Mouse (Mus musculus): ENCODE data around the gene Hhat.

The Hhat gene

DNA sequence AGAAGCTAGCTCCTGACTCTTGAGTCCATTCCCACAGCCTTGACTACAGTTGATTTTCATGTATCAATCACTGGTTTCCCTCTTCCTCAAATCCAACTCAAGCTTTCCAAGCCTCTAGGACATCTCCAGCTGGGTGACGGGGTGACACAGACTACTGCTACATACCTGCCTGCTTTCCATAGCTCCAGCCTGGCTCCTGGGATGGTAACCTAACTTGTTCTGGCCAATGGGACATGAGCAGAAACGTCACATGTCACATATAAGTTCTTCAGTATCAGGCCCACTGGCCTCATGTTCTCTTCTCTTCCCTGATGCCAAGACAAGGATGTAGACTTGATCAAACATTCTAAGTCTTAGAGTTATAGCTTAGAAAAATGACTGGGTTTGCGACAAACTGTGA lies 220.5 kb downstream of the Hhat start:
- DNase-seq (ENCODE audit: low spot score), result no peak

DNA sequence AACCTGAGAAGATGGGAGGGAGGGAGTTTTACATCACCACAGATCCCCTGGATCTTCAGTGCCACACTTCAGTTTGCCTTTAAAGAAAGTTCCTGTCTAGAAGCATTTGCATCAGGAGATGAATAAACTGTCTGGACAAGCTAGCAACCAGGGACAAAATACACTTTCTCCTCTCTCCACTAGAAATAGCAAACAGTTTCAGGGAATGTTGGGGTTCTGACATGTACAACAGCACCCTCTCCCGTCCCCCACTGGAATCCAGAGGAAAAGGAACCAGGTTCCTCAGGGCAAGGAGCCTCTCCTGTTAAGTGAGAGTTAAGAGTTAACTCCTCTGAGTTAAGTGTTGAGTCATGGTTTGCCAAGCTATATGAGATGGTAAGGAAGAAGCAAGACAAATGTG lies 224.2 kb downstream of the Hhat start:
- DNase-seq (ENCODE audit: low spot score), result no peak

DNA sequence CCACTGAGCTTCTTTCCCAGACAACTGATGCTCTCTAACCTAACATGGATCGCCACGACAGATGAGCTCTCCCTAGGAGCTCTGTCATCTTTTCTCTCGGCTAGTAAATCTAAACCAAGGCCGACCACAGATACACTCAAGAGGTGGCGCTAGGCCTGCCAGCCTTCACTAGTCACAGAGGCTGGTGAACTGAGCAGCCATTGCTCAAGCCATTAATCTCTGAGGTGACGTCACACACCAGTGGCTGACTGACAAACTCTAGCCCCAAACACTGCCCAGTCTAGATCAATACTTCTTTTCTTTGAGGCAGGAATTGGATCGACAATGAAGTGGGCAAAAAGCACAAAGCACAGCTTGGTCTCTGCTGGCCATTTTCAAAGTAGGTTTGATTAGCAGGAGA lies 226.1 kb downstream of the Hhat start:
- no peak for DNase-seq (ENCODE audit: low spot score)

DNA sequence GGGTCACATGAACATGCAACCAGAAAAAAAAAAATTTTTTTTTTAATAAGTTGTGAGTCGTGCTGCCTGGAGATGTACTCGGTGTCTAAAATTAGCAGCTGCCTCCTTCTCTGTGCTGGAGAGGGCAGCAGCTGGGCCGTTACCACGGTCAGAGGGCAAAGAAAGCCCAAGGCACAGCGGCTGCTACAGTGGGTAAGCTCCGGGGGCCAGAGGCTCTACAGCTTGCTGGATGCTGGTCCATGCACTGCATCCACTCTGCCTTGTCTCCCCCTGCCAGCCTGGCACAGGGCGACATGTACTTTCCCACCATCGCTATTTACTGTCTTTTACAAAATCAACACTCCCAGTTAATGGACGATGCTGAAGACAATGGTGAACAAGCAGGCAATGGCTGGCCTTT lies 226.9 kb downstream of the Hhat start:
- no peak for DNase-seq (ENCODE audit: low spot score)

DNA sequence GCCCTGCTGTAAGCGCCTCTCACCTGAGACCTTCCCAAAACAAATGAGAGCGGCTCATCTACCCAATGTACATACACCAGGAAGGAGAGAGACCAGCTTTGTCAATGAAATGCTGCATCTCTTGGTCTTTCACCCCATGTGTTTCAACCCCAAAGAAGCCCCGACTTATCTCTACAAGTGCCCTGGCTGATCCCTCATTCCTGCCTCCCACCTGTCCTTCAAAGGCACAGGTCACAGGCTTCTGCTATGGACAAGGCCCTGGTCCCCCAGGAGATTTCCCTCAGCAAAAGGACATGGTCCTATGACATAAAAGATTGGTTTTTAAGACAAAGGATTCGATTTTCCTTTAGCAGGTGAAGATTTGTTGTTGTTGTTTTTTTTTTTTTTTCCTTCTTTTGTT lies 227.3 kb downstream of the Hhat start:
- DNase-seq (ENCODE audit: low spot score), result no peak

DNA sequence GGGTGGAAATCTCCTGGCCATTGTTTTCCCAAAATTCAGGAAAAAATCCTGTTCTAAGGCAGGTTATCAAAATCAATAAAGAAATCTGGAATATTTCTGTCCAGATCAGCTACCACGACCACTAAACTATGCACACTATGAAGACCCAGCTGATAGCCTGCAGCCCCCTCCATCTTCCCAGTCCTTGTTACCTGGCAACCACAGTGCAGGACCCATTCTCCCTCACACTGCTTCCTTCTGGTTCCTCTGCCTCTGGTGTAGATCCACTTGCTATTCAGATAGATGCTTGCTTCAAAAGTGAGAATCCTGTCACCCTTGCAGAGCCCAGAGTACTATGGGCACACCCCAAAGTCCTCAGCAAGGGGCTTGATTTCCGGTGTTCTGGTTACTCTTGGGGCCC lies 228.9 kb downstream of the Hhat start:
- no peak for DNase-seq (ENCODE audit: low spot score)

DNA sequence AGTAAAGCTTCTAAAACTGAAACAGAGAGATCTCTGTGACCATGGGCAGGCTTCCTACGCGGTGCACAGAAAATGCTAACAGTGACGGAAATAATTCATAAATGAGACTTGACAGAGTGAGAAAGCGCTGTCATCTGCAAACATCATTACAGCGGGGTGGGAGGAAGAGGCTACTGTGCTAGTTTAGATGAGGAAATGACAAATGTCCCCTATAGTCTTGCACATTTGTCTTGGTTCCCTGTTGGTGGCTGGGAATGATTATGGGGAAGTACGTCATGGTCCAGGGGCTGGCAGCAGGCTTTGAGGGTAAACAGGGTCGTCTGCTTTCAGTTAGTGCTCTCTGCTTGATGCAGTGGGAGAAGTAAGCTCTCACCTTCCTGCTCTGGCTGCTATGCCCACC lies 233.9 kb downstream of the Hhat start:
- DNase-seq (ENCODE audit: low spot score), result no peak

DNA sequence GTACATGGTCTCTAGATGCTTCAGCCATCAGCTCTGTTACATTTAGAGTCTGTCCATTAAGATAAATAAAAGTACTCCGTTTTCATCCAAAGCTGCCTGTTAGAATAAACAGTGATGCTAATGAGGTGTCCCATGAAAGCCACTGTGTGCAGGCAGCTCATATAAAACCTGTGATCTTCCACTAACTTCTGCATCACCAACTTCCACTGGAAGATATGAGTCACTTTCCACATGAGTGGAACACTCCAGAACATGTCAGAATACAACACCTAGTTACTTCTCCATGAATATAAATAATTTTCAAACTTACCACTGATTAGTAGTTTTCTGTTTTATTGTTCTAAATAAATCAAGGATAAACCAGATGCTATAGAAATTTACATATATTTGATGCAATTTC lies 234.6 kb downstream of the Hhat start:
- no peak for DNase-seq (ENCODE audit: low spot score)

DNA sequence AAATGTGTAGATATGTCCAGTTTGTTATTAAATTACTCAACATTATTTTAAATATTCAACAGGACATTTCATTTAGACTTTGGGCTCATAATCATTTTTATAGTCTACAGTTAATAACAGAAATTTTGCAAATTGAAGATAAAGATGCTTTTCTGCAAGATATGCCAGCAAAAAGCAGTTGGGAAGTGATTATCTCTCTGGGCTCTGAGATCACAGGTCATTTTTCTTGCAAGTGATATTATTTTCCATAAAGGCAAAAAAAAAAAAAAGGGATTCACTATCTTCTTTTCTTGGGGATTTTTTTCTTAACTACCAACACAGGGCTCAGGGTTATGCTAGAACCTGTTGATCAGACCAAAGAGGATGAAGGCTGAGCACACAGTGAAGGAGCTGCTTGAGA lies 238.0 kb downstream of the Hhat start:
- DNase-seq (ENCODE audit: low spot score), result no peak

DNA sequence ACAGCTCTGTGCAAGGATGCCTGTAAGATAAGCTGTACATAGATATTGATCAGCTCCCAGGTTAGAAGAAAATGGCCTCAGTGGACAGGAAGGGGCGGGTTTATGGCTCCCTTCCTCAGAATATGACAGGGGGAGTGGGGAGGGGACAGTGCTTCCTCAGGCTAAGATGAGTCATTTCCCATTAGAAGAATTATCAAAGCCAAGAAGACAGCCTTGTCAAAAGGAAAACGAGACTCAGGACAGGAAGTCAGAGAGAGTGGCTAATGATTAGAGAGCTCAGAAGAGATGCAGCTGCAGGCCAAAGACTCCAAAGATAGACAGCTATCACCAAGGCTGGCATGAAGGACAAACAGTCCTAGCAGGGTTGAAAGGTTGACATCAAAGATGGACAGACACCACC lies 238.8 kb downstream of the Hhat start:
- DNase-seq (ENCODE audit: low spot score), result no peak

DNA sequence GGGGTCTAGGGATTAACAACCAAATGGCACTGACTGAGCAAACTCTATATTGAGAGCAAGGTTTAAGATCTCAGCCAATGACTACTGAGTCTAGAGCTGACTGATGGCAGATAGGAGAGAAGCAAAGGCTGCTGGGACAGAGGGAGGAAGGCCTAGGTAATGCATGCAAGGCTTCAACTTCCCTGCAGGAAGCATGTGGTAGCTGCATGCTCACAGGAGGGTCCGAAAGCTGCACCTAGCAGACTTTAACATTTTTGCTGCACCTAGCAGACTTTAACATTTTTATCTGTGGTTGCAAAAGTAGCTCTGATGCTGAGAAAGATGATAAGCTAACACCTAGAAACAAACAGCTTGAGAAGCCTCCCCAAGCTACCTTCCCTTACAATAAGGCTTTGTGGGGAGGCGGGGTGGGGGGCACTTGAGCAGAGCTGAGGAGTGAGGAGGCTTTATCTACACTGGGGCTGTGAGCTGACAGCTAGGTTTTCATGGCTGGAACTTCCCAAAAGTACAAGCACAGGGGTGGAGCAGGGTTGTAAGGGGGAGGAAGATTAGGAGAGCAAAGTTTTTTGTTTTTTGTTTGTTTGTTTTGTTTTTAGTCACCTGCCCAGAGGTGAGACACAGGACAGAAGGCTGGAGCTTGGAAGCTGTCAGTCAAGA lies 239.4 kb downstream of the Hhat start:
- DNase-seq (ENCODE audit: low spot score), result no peak

DNA sequence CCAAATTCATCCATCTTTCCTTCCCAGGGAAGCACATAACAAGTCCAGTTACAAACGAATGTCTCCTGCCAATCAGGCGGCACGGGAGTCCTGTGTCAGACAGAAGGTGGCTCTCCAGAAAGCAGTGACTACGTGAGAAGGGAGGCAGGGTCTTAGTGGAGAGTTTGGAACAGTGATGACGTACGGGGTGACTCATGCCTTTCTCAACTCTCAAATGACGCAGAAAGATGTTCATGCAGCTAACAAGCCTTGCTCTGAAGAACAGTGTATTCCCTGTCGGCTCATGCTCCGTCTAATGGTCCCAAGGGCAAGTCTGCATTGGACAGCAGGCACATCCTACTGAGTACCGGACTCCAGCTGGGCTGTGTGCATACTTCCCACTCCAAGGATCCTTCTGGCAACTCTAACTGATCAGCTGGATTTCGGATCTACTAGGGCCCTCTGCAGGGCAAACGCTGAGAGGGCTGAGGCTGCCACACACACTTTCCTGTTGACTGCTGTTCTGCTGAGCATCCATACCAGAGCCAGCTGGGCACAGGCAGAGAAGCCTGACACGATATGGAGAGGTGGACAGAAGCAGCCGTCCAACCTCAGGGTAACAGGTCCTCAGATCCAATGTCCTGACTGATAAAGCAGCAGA lies 245.2 kb downstream of the Hhat start:
- DNase-seq (ENCODE audit: low spot score), result no peak

DNA sequence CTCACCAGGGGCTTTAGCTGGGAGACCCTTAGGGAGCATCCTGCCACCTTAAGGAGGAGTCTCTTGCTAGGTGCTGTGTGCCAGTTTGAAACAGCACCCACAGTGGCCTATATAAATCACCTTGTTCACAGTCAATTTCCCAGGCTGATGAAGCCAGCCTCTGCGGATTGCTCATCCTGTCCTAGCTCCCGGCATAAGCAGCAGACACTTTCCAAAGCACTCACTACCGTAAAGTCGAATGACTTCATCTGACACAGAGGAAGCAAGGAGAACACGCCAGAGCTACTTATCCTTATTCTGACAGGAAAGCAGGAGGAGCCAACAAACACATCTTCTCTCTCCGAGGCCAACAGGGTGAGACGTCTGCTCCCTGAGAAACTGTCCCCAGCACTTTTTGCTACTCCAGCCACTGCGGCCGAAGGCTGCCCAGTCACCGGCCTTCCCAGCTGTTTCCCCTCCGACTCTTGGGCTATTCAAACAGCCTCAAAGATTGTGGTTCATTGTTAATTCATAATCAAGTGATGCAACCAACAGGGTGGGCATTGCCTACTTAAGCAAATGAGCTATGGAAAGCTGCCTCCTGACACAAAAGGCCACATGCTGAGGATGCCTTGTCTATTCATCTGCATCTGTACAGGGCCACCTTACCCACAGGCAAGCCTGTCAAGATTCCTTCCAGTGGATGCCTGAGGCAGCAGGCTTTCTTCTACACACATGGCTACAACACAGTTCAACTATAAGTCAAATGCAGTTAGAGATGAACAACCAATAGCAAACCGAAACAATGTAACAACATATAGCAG lies 248.4 kb downstream of the Hhat start:
- DNase-seq (ENCODE audit: low spot score), result no peak

DNA sequence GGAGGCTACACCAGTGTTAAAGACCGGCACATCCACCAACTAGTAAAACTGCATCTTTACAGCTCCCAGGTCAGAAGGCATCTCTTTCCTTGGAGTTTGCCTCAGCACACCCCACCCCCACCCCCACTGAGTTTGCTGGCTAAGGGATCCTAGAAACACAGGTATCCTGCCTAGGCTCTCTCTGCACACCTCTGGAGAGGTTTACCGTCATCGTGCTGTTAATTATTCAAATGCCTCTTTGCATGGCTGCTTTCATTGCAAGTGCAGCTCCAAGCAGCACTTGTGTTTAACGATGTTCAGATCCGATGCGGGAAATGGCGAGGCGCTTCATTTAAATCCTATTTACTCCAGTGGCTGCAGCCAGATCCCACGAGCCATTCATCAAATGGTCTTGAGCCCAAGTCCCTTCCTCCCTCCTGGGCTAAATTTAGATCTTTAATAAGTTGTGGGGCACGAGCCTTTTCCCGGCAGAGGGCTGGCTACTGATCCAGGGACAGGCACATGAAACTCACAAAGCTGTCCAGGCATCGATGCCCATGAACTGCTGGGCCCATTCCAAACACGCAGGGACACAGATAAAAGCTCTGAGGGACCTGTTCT lies 250.1 kb downstream of the Hhat start:
- no peak for DNase-seq (ENCODE audit: low spot score)

DNA sequence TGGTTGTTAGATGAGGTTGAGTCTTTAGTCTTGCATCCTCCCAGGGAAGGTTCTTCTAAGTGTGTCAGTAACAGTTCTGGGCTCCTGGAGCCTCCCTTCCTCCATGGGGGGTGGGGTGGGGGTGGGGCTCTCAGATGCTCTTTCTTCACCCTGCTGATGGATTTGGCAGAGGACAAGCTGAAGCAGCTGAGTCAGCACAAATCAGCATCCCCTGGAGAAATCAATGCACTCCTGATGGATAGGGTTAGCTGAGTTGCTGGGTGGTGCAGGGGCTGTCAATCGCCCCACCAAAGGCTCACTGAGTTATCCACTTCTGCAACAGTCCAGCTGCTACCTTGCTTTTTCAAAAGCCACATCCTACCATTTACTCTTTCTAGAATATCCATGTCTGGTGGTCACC lies 251.3 kb downstream of the Hhat start:
- no peak for DNase-seq (ENCODE audit: low spot score)

DNA sequence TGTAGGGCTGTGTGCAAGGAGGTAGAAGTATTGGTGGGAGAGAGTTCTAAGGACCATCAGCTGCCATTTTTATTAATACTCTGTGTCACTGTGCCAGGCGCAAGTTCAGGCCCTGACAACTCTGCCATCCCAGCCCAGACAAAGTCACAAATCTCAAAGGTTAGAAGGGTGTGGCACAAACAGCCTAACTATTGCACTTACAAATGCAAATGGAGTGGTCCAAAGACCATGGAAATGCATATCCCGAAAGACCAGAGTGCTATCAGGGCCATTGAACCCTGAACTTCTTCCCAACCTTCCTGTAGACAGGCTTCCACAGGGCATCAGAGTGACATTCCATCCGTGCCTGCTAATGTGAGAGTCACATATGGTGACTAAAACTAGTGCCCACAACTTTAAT lies 255.7 kb downstream of the Hhat start:
- DNase-seq (ENCODE audit: low spot score), result no peak

DNA sequence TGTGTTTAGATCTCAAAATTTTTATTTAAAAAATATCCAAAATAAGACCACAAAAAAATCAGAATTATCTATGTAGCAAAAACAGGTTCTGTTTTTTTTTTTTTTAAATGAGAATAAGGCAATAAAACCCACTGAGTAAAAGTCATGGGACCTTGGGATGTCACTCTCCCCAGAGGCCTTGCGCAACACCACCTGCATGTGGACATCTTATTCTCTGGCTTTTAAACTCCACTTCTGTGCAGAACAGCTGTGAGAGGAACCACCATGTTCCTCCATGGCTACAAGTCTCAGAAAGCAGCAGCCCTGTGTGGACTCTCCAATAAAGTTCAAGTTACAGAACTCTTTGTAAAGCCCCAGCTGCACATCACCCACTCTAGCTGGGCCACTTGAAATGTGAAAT lies 258.2 kb downstream of the Hhat start:
- no peak for DNase-seq (ENCODE audit: low spot score)

DNA sequence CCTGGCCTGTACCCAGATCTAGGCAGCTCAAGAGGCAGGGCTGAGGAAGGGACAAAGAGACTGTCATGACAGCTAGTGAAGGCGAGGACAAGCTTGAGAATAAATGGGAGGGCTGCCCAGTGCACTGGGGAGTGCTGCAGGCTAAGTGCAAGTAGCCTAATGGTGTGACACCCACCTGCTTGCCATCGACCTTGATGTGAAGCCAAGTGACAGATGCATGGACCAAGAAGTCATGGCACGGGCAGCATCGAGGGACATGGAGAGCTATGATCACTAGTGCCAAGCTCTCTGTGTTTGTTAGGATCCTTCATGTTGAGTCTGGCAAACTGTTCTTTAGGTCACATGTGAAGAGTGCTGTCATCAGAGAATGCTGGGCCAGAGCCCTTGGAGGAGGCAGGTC lies 267.4 kb downstream of the Hhat start:
- no peak for DNase-seq (ENCODE audit: low spot score)

DNA sequence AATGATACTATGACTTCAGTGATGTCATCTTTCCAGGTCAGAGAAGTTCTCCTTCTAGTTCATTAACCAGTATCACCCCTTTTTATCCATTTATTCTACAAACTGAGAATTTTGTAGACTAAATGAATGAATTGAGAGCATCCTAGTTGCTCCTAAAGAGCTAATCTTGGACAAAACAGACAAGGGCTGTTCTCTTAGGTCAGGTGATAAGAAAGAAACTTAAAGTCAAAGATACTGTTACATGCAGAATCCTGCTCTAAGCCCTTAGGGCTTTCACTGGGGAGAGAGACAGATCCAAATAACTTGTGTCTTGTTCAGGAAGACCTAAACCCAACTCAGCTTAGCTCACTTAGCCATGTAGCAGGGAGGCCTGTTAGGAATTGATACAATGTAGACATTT lies 268.2 kb downstream of the Hhat start:
- DNase-seq (ENCODE audit: low spot score), result no peak

DNA sequence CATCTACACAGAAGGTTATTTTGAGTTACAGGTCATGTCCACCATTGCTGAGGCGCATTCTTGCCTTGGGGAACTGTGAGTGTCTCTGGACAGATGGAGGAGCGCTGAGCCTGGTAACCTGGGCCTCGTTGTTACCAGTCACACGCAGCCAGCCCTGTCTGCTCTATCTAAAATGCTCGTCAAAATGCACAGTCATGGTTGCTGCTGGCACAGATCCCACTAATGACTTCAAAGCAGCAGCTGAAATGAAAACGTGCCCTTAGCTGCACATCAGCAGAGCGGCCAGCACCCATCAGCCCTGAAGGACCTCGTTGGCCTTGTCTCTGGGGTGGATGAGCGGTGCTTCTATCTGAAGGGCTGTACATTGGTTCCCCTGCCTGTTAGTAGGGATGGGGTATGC lies 269.0 kb downstream of the Hhat start:
- DNase-seq (ENCODE audit: low spot score), result no peak

DNA sequence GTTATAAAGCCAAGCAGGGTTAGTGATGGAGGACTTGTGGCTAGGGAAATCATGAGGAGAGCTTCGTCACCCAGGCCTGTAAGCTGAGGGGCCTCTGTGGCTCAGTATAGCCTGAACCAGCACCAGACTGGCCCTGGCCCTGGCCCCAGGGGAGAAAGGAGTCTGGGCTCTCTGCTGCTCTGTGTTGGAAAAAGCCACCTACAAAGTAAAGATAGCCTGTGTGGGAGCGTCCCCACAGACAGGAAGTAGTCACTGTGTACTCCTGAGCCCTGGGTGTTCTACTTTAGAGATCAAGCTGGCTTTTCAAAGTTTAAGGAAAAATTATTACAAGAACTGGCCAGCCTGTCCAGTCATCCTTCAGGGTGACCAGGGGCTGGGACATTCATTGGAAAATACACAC lies 273.5 kb downstream of the Hhat start:
- no peak for DNase-seq (ENCODE audit: low spot score)

DNA sequence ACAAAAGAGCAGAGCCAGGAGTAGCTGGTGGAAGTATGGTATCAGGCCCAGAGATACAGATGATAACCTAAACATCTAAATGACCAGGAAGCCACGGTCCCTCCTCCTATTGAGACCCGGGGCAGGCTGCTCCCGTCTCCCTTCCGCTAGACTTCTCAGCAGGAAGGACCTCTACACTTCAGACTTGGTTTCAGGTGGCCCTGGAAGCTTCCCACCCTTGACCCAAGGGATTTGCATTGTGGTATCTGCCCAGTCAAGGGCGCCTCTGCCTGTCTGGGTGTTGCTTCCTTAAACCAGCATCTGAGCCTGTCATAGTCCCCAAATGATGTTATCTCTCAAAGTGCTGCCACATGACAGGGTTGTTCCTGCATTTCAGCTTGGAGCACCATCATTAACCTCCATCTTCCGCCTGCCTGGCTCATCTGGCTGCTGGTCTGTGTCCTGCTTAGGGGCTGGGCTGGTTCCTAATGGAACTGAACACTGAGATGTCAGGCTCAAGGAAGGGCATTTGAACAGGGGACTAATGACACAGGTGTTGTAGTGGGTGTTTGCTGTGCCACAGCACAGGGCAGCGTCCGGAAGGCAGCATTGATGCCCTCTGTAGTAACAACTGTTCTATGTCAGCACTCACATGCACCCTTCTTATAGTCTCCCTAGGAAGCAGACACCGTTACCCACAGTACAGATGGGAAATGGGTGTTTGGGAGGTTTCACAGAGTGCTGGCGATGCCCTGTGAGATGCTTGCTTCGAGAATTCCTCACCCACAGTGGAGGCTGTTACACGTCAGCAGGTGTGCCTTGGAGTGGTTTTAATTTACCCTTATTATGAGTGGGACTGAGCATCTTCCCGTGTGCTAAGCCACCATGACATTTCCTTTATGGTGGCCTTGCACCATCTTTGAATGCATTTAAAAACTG lies 280.9 kb downstream of the Hhat start:
- DNase-seq (ENCODE audit: low spot score), result no peak

All from ovary, adult 18-20 months (tissue).